ENCODE assay signal across 22 mouse cellular contexts in the genomic region with DNA sequence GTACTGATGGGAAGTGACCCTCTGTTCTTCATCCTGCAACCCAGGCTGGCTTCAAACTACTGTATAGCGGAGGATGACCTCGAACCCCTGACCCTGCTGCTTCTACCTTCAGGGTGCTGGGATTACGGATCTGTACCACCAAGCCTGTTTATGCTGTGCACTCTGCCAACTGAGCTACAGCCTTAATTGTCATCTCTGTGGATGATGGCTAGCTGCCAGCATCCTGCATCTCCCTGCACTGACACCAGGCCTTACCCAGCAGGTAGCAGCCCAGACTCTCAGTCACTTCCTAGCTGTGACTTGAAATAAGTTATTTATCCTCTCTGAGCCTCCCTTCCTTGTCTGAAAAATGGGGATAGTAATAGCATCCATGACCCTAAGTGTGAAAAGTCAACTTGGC.
DNase-seq lines count a peak whose midpoint lies in the region; ATAC-seq and TF ChIP-seq lines count a peak whose summit lies in the region.
"Had no signal": no experiment of that assay in that cellular context is flagged by ENCODE, and none has a peak within 500 bp of the region (broad histone marks: within the 10 kb centered on the region; RNA-seq: fewer than 3 reads in every experiment).

No protein-coding gene starts in this region.

- no peaks in the 10 kb centered on the region for H3K9me3 ChIP-seq in midbrain, postnatal 0 days (ENCODE audit: low read length)
- no peaks in the 10 kb centered on the region for H3K9me3 ChIP-seq in midbrain, embryonic 13.5 days
- no peaks in the 10 kb centered on the region for H3K9me3 ChIP-seq in liver, embryonic 12.5 days (replicated peaks)
- H3K9me3 ChIP-seq: embryonic facial prominence, embryonic 12.5 days; forebrain, embryonic 12.5 days; heart, embryonic 12.5 days; hindbrain, embryonic 10.5 days; hindbrain, embryonic 15.5 days had no signal

- no peak for TF ChIP-seq CTCF in midbrain, postnatal 0 days (IDR thresholded peaks at IDR 0.05)

- peak; percentile 65 to 67 for DNase-seq in cerebellum, adult 18-20 months
- peak; percentile 36 for DNase-seq in midbrain, postnatal 0 days (ENCODE audit: low spot score)
- peak; percentile 81 for DNase-seq in cerebellum, adult 9-11 months
- peak; percentile 64 to 69 for DNase-seq in cerebellum, postnatal 36 days
- DNase-seq: adrenal gland, postnatal 14 days; gastrocnemius, adult 2 months; gastrocnemius, postnatal 25 days; kidney, adult 9 months had no signal

- no peak overlapping the region for H3K27ac ChIP-seq in midbrain, postnatal 0 days (ENCODE audit: low read depth, low read length)
- no peak overlapping the region for H3K27ac ChIP-seq in midbrain, embryonic 13.5 days
- no peak overlapping the region for H3K27ac ChIP-seq in liver, embryonic 12.5 days
- H3K27ac ChIP-seq: embryonic facial prominence, embryonic 12.5 days; forebrain, embryonic 12.5 days; gastrocnemius, adult 2 months; hindbrain, embryonic 10.5 days; hindbrain, embryonic 15.5 days had no signal

- no peak for ATAC-seq in cerebellum, adult (ENCODE audit: insufficient number of reproducible peaks, low FRiP score, low TSS enrichment)
- no peak for ATAC-seq in midbrain, postnatal 0 days (ENCODE audit: low FRiP score)
- no peak for ATAC-seq in midbrain, embryonic 13.5 days
- no peak for ATAC-seq in liver, embryonic 12.5 days
- ATAC-seq in frontal cortex, adult (ENCODE audit: low TSS enrichment), result no peak
- ATAC-seq: activated CD4-positive, CD25-positive, alpha-beta regulatory T cell, adult 4 months; forebrain, embryonic 16.5 days; inflammation-experienced regulatory T-cells, adult 6 months; intestine, postnatal 0 days; Patski had no signal

- 86% methylated on average over 3 of the region's 3 CpGs for WGBS in midbrain, postnatal 0 days
- 86% methylated on average over 3 of the region's 3 CpGs for WGBS in midbrain, embryonic 13.5 days
- 68% methylated on average over 3 of the region's 3 CpGs for WGBS in liver, embryonic 12.5 days (ENCODE audit: insufficient replicate concordance)

- H3K27me3 ChIP-seq in midbrain, postnatal 0 days (ENCODE audit: insufficient read depth, low read length), result no peaks in the 10 kb centered on the region
- peaks cover 29% of the 10 kb centered on the region for H3K27me3 ChIP-seq in midbrain, embryonic 13.5 days
- peaks cover 33% of the 10 kb centered on the region for H3K27me3 ChIP-seq in liver, embryonic 12.5 days (replicated peaks)
- H3K27me3 ChIP-seq: Patski had no signal

- no peak overlapping the region for H3K9ac ChIP-seq in midbrain, postnatal 0 days (replicated peaks; ENCODE audit: low read length, poor library complexity, severe bottlenecking)
- H3K9ac ChIP-seq in midbrain, embryonic 13.5 days (replicated peaks), result no peak overlapping the region
- no peak overlapping the region for H3K9ac ChIP-seq in liver, embryonic 12.5 days
- H3K9ac ChIP-seq: embryonic facial prominence, embryonic 12.5 days; forebrain, embryonic 12.5 days; heart, embryonic 12.5 days; hindbrain, embryonic 15.5 days had no signal

- H3K36me3 ChIP-seq in midbrain, postnatal 0 days (ENCODE audit: insufficient read depth, low read length), result no peaks in the 10 kb centered on the region
- H3K36me3 ChIP-seq in midbrain, embryonic 13.5 days, result no peaks in the 10 kb centered on the region
- no peaks in the 10 kb centered on the region for H3K36me3 ChIP-seq in liver, embryonic 12.5 days
- H3K36me3 ChIP-seq: embryonic facial prominence, embryonic 12.5 days; forebrain, embryonic 12.5 days; heart, embryonic 12.5 days; hindbrain, embryonic 10.5 days; hindbrain, embryonic 15.5 days had no signal

- H3K4me2 ChIP-seq in midbrain, postnatal 0 days (ENCODE audit: low read depth, low read length, poor library complexity, severe bottlenecking), result no peak overlapping the region
- H3K4me2 ChIP-seq in midbrain, embryonic 13.5 days (replicated peaks), result no peak overlapping the region
- no peak overlapping the region for H3K4me2 ChIP-seq in liver, embryonic 12.5 days
- H3K4me2 ChIP-seq: embryonic facial prominence, embryonic 12.5 days; forebrain, embryonic 12.5 days; heart, embryonic 12.5 days; hindbrain, embryonic 15.5 days had no signal

- H3K4me3 ChIP-seq in midbrain, postnatal 0 days (ENCODE audit: low read depth, low read length), result no peak overlapping the region
- H3K4me3 ChIP-seq in midbrain, embryonic 13.5 days (replicated peaks), result no peak overlapping the region
- no peak overlapping the region for H3K4me3 ChIP-seq in liver, embryonic 12.5 days
- H3K4me3 ChIP-seq: embryonic facial prominence, embryonic 12.5 days; forebrain, embryonic 12.5 days; gastrocnemius, adult 2 months; heart, embryonic 12.5 days; hindbrain, embryonic 10.5 days; hindbrain, embryonic 15.5 days had no signal

- H3K4me1 ChIP-seq in midbrain, postnatal 0 days (ENCODE audit: insufficient read depth, low read length), result peaks cover 3% of the 10 kb centered on the region; the same call in 1 of the 2 replicates
- H3K4me1 ChIP-seq in midbrain, embryonic 13.5 days (replicated peaks), result peaks cover 30% of the 10 kb centered on the region
- H3K4me1 ChIP-seq in liver, embryonic 12.5 days, result peaks cover 4% of the 10 kb centered on the region
